Mouse (Mus musculus): ENCODE data around the gene Gm11032.

GRCm38 (mm10) chr11:4602691-4603441 lies 17.0 kb upstream of the Gm11032 start:
- no peak for TF ChIP-seq CTCF (IDR thresholded peaks at IDR 0.05; ENCODE audit: low read depth, low read length)
- no peak for TF ChIP-seq POLR2AphosphoS5 (IDR thresholded peaks at IDR 0.05; ENCODE audit: insufficient replicate concordance, low read depth, low read length)
